Comparison of ENCODE assay signal across 23 mouse cellular contexts in the genomic region with DNA sequence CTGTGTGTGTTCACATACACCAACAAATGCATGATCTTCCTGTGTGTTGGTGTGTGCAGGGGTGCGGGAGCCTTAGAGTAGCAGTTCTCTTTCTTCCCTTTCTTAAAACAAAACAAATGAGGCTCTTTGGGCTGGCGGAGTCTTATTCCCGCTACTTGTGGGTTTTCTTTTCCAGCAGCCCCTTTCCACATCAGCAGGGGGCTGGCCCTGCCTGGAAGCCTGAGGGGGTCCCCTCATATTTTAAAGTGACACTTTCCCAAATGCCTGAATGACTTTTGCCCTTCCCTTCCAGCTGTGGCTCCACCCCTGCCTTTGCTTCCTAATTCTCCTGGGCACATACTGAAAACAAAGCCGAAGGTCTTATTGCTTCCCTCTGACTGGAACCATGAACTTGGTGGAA.
DNase-seq lines count a peak whose midpoint lies in the region; ATAC-seq lines count a peak whose summit lies in the region.
"Had no signal": no experiment of that assay in that cellular context is flagged by ENCODE, and none has a peak within 500 bp of the region (broad histone marks: within the 10 kb centered on the region; RNA-seq: fewer than 3 reads in every experiment).

No protein-coding gene starts in this region.

- no peak overlapping the region for H3K4me2 ChIP-seq in hindbrain, embryonic 13.5 days
- no peak overlapping the region for H3K4me2 ChIP-seq in neural tube, embryonic 15.5 days
- peak overlapping the region; percentile 41 for H3K4me2 ChIP-seq in limb, embryonic 13.5 days (replicated peaks)
- H3K4me2 ChIP-seq: heart, embryonic 15.5 days; hindbrain, embryonic 15.5 days; neural tube, embryonic 13.5 days had no signal

- H3K4me1 ChIP-seq in hindbrain, embryonic 10.5 days (replicated peaks) = peaks cover 50% of the 10 kb centered on the region
- peaks cover 49% of the 10 kb centered on the region for H3K4me1 ChIP-seq in hindbrain, embryonic 13.5 days (replicated peaks)
- peaks cover 31% of the 10 kb centered on the region for H3K4me1 ChIP-seq in neural tube, embryonic 15.5 days
- H3K4me1 ChIP-seq in limb, embryonic 13.5 days = peaks cover 65% of the 10 kb centered on the region

- peak; percentile 24 for DNase-seq in hindbrain, embryonic 10.5 days (ENCODE audit: low spot score)
- peak; percentile 49 for DNase-seq in neural tube, embryonic 10.5 days (ENCODE audit: extremely low spot score, low spot score)
- no peak for DNase-seq in layer of hippocampus, adult 8-10 months (ENCODE audit: low spot score in 2 of 2)
- DNase-seq in thymus, postnatal 4 days = no peak
- no peak for DNase-seq in layer of hippocampus, adult 18-20 months (ENCODE audit: low spot score in 2 of 2)
- DNase-seq: adrenal gland, adult 8-10 months; cerebellum, adult 11 months; cerebellum, postnatal 36 days; gastrocnemius, postnatal 10 days; heart, adult 18-20 months; kidney, adult 11 months; left cerebral cortex, postnatal 4 days; lung, postnatal 10 days; thymus, postnatal 25 days had no signal

- H3K9ac ChIP-seq in hindbrain, embryonic 13.5 days = no peak overlapping the region
- H3K9ac ChIP-seq in neural tube, embryonic 15.5 days (replicated peaks) = no peak overlapping the region
- no peak overlapping the region for H3K9ac ChIP-seq in limb, embryonic 13.5 days
- H3K9ac ChIP-seq: heart, embryonic 15.5 days; hindbrain, embryonic 15.5 days; neural tube, embryonic 13.5 days had no signal

- no peaks in the 10 kb centered on the region for H3K9me3 ChIP-seq in hindbrain, embryonic 10.5 days
- H3K9me3 ChIP-seq in hindbrain, embryonic 13.5 days = no peaks in the 10 kb centered on the region
- no peaks in the 10 kb centered on the region for H3K9me3 ChIP-seq in neural tube, embryonic 15.5 days (replicated peaks)
- H3K9me3 ChIP-seq in limb, embryonic 13.5 days = no peaks in the 10 kb centered on the region
- H3K9me3 ChIP-seq: heart, embryonic 15.5 days; hindbrain, embryonic 15.5 days; neural tube, embryonic 13.5 days had no signal

- no peaks in the 10 kb centered on the region for H3K36me3 ChIP-seq in hindbrain, embryonic 10.5 days
- no peaks in the 10 kb centered on the region for H3K36me3 ChIP-seq in hindbrain, embryonic 13.5 days
- no peaks in the 10 kb centered on the region for H3K36me3 ChIP-seq in neural tube, embryonic 15.5 days
- no peaks in the 10 kb centered on the region for H3K36me3 ChIP-seq in limb, embryonic 13.5 days
- H3K36me3 ChIP-seq: heart, embryonic 15.5 days; hindbrain, embryonic 15.5 days; neural tube, embryonic 13.5 days had no signal

- H3K4me3 ChIP-seq in hindbrain, embryonic 10.5 days = no peak overlapping the region
- H3K4me3 ChIP-seq in hindbrain, embryonic 13.5 days = no peak overlapping the region
- H3K4me3 ChIP-seq in neural tube, embryonic 15.5 days (replicated peaks) = no peak overlapping the region
- H3K4me3 ChIP-seq in limb, embryonic 13.5 days = no peak overlapping the region
- H3K4me3 ChIP-seq: erythroblast, embryonic 14.5 days; heart, embryonic 15.5 days; hindbrain, embryonic 15.5 days; layer of hippocampus, adult 2 months; neural tube, embryonic 13.5 days had no signal

- H3K27ac ChIP-seq in hindbrain, embryonic 10.5 days = 0 out of 2 replicates have a peak overlapping the region, but pooled peaks have one; percentile 35
- H3K27ac ChIP-seq in hindbrain, embryonic 13.5 days = no peak overlapping the region
- no peak overlapping the region for H3K27ac ChIP-seq in neural tube, embryonic 15.5 days (replicated peaks)
- H3K27ac ChIP-seq in limb, embryonic 13.5 days = peak overlapping the region; percentile 83
- H3K27ac ChIP-seq: heart, embryonic 15.5 days; hindbrain, embryonic 15.5 days; layer of hippocampus, adult 2 months; neural tube, embryonic 13.5 days had no signal

- WGBS in hindbrain, embryonic 10.5 days = 33% methylated on average over 4 of the region's 4 CpGs
- 35% methylated on average over 4 of the region's 4 CpGs for WGBS in hindbrain, embryonic 13.5 days
- WGBS in neural tube, embryonic 15.5 days = 37% methylated on average over 4 of the region's 4 CpGs
- 25% methylated on average over 4 of the region's 4 CpGs for WGBS in limb, embryonic 13.5 days

- peaks cover 49% of the 10 kb centered on the region for H3K27me3 ChIP-seq in hindbrain, embryonic 10.5 days (ENCODE audit: insufficient read depth, poor library complexity, severe bottlenecking)
- H3K27me3 ChIP-seq in hindbrain, embryonic 13.5 days = 0 out of 2 replicates have a peak, but pooled peaks cover 8% of the 10 kb centered on the region
- 0 out of 2 replicates have a peak, but pooled peaks cover 4% of the 10 kb centered on the region for H3K27me3 ChIP-seq in neural tube, embryonic 15.5 days (replicated peaks)
- H3K27me3 ChIP-seq in limb, embryonic 13.5 days = peaks cover 68% of the 10 kb centered on the region
- H3K27me3 ChIP-seq: hindbrain, embryonic 15.5 days; neural tube, embryonic 13.5 days had no signal

- ATAC-seq in hindbrain, embryonic 13.5 days (ENCODE audit: low FRiP score) = no peak
- no peak for ATAC-seq in neural tube, embryonic 15.5 days (ENCODE audit: low FRiP score)
- ATAC-seq in limb, embryonic 13.5 days (ENCODE audit: low FRiP score, low read depth) = no peak
- ATAC-seq: forebrain, embryonic 16.5 days had no signal

Comparison
In these comparisons a context has a peak if more than half of its experiments do, and no peak if none do; other contexts are left out.
1. H3K27ac ChIP-seq: peak in hindbrain, embryonic 10.5 days (single experiment) and limb, embryonic 13.5 days (single experiment); none in hindbrain, embryonic 13.5 days (single experiment) and neural tube, embryonic 15.5 days (single experiment).
2. DNase-seq: peak in hindbrain, embryonic 10.5 days (single experiment) and neural tube, embryonic 10.5 days (single experiment); none in layer of hippocampus, adult 8-10 months (0 of 2), thymus, postnatal 4 days (single experiment) and layer of hippocampus, adult 18-20 months (0 of 2).